Comparison of ENCODE assay signal across 21 mouse cellular contexts in genomic region chr9:21559151-21559550, GRCm38 (mm10). TPM values are rescaled to one million over a fixed set of nuclear protein-coding genes. Genes with fewer than 3 reads are reported as not detected.
DNase-seq lines count a peak whose midpoint lies in the region; ATAC-seq and TF ChIP-seq lines count a peak whose summit lies in the region.
"Had no signal": no experiment of that assay in that cellular context is flagged by ENCODE, and none has a peak within 500 bp of the region (broad histone marks: within the 10 kb centered on the region; RNA-seq: fewer than 3 reads in every experiment).

No protein-coding gene starts in this region.

- no peak for TF ChIP-seq EP300 in liver, embryonic 14.5 days (IDR thresholded peaks at IDR 0.05; ENCODE audit: low read depth)

- no peak for ATAC-seq in midbrain, embryonic 11.5 days (ENCODE audit: low FRiP score)
- no peak for ATAC-seq in midbrain, embryonic 16.5 days
- ATAC-seq in liver, embryonic 14.5 days (ENCODE audit: insufficient read depth) = no peak
- no peak for ATAC-seq in intestine, embryonic 15.5 days
- ATAC-seq: forebrain, embryonic 15.5 days had no signal

- peak overlapping the region; percentile 70 for H3K27ac ChIP-seq in gastrocnemius, adult 2 months
- H3K27ac ChIP-seq in midbrain, embryonic 11.5 days (ENCODE audit: low read depth, low read length) = 0 out of 2 replicates have a peak overlapping the region, but pooled peaks have one; percentile 27
- H3K27ac ChIP-seq in midbrain, embryonic 16.5 days (ENCODE audit: low read length) = no peak overlapping the region
- H3K27ac ChIP-seq in liver, embryonic 14.5 days = peak overlapping the region; percentile 78
- no peak overlapping the region for H3K27ac ChIP-seq in intestine, embryonic 15.5 days
- H3K27ac ChIP-seq: embryonic facial prominence, embryonic 12.5 days; forebrain, embryonic 15.5 days; hindbrain, embryonic 12.5 days; kidney, embryonic 15.5 days; left cerebral cortex, adult 2 months; macrophage; midbrain, embryonic 12.5 days had no signal

- TF ChIP-seq CTCF in gastrocnemius, adult 2 months (IDR thresholded peaks at IDR 0.05) = no peak
- no peak for TF ChIP-seq CTCF in liver, embryonic 14.5 days (IDR thresholded peaks at IDR 0.05; ENCODE audit: low read depth)

- H3K9ac ChIP-seq in midbrain, embryonic 11.5 days (ENCODE audit: low read length) = no peak overlapping the region
- H3K9ac ChIP-seq in midbrain, embryonic 16.5 days (ENCODE audit: low read depth, low read length) = no peak overlapping the region
- H3K9ac ChIP-seq in liver, embryonic 14.5 days (replicated peaks) = peak overlapping the region; percentile 64
- H3K9ac ChIP-seq in intestine, embryonic 15.5 days = no peak overlapping the region
- H3K9ac ChIP-seq: embryonic facial prominence, embryonic 12.5 days; forebrain, embryonic 15.5 days; hindbrain, embryonic 12.5 days; kidney, embryonic 15.5 days; midbrain, embryonic 12.5 days had no signal

- no peak overlapping the region for H3K4me2 ChIP-seq in midbrain, embryonic 11.5 days
- H3K4me2 ChIP-seq in midbrain, embryonic 16.5 days (ENCODE audit: low read length) = no peak overlapping the region
- peak overlapping the region; percentile 82 for H3K4me2 ChIP-seq in liver, embryonic 14.5 days (ENCODE audit: low read depth)
- no peak overlapping the region for H3K4me2 ChIP-seq in intestine, embryonic 15.5 days (replicated peaks)
- H3K4me2 ChIP-seq: embryonic facial prominence, embryonic 12.5 days; forebrain, embryonic 15.5 days; hindbrain, embryonic 12.5 days; kidney, embryonic 15.5 days; midbrain, embryonic 12.5 days had no signal

- no peak for DNase-seq in gastrocnemius, adult 2 months
- DNase-seq in gastrocnemius, postnatal 36 days = no peak
- no peak for DNase-seq in midbrain, embryonic 11.5 days (ENCODE audit: low spot score, missing footprints)
- DNase-seq in liver, embryonic 14.5 days (ENCODE audit: low read depth in 3 of 3, low spot score in 3 of 3) = no peak
- DNase-seq in embryo, embryonic 10.5 days (ENCODE audit: low spot score) = no peak
- DNase-seq in ovary, postnatal 10 days (ENCODE audit: low spot score) = no peak
- DNase-seq: cerebellum, adult 18-20 months; cerebellum, postnatal 14 days; gastrocnemius, postnatal 14 days; kidney, adult 11 months; layer of hippocampus, adult 9-11 months; thymus, postnatal 14 days had no signal

- intact Hi-C loops in gastrocnemius, adult 2 months (cut with DNase I) = no loop called here
- intact Hi-C loops in gastrocnemius, postnatal 36 days (cut with DNase I) = no loop called here

- H3K36me3 ChIP-seq in midbrain, embryonic 11.5 days (ENCODE audit: control insufficient read depth, insufficient read depth, low read length) = no peaks in the 10 kb centered on the region
- peaks cover 5% of the 10 kb centered on the region; the same call in 1 of the 2 replicates for H3K36me3 ChIP-seq in midbrain, embryonic 16.5 days (ENCODE audit: control insufficient read depth, insufficient read depth, low read length)
- peaks cover 2% of the 10 kb centered on the region; the same call in 1 of the 2 replicates for H3K36me3 ChIP-seq in liver, embryonic 14.5 days (replicated peaks; ENCODE audit: control insufficient read depth, insufficient read depth, low read depth)
- no peaks in the 10 kb centered on the region; the same call in 1 of the 2 replicates for H3K36me3 ChIP-seq in intestine, embryonic 15.5 days

- 95% methylated on average over 3 of the region's 3 CpGs for WGBS in midbrain, embryonic 11.5 days
- WGBS in midbrain, embryonic 16.5 days = 96% methylated on average over 3 of the region's 3 CpGs
- WGBS in liver, embryonic 14.5 days (ENCODE audit: insufficient replicate concordance) = 80% methylated on average over 3 of the region's 3 CpGs
- 93% methylated on average over 3 of the region's 3 CpGs for WGBS in intestine, embryonic 15.5 days

- H3K4me3 ChIP-seq in gastrocnemius, adult 2 months = no peak overlapping the region
- H3K4me3 ChIP-seq in midbrain, embryonic 11.5 days (ENCODE audit: low read depth, low read length) = no peak overlapping the region
- H3K4me3 ChIP-seq in midbrain, embryonic 16.5 days (ENCODE audit: low read depth, low read length) = no peak overlapping the region
- peak overlapping the region in 1 of 2 experiments; percentile 37; a peak in 1 of 4 replicates for H3K4me3 ChIP-seq in liver, embryonic 14.5 days (ENCODE audit: insufficient read depth in 1 of 2, low read depth in 2 of 2, low read length in 2 of 2)
- H3K4me3 ChIP-seq in intestine, embryonic 15.5 days (replicated peaks) = no peak overlapping the region
- H3K4me3 ChIP-seq: embryonic facial prominence, embryonic 12.5 days; forebrain, embryonic 15.5 days; hindbrain, embryonic 12.5 days; kidney, embryonic 15.5 days; left cerebral cortex, adult 2 months; midbrain, embryonic 12.5 days had no signal

- no peaks in the 10 kb centered on the region for H3K4me1 ChIP-seq in midbrain, embryonic 11.5 days (ENCODE audit: control insufficient read depth, insufficient read depth, low read length)
- H3K4me1 ChIP-seq in midbrain, embryonic 16.5 days (ENCODE audit: control insufficient read depth, insufficient read depth, low read length) = peaks cover 2% of the 10 kb centered on the region; the same call in 1 of the 2 replicates
- H3K4me1 ChIP-seq in liver, embryonic 14.5 days (replicated peaks; ENCODE audit: control insufficient read depth in 2 of 2, insufficient read depth in 2 of 2, low read length in 1 of 2) = peaks cover 47 to 50% of the 10 kb centered on the region in 2 experiments
- H3K4me1 ChIP-seq in intestine, embryonic 15.5 days (replicated peaks) = peaks cover 21% of the 10 kb centered on the region
- H3K4me1 ChIP-seq: embryonic facial prominence, embryonic 12.5 days; forebrain, embryonic 15.5 days had no signal

- no peaks in the 10 kb centered on the region for H3K9me3 ChIP-seq in midbrain, embryonic 11.5 days (ENCODE audit: control insufficient read depth, low read length)
- H3K9me3 ChIP-seq in midbrain, embryonic 16.5 days (replicated peaks; ENCODE audit: control insufficient read depth, low read length, poor library complexity, severe bottlenecking) = no peaks in the 10 kb centered on the region
- no peaks in the 10 kb centered on the region for H3K9me3 ChIP-seq in liver, embryonic 14.5 days (ENCODE audit: control insufficient read depth, low read length)
- H3K9me3 ChIP-seq in intestine, embryonic 15.5 days = no peaks in the 10 kb centered on the region
- H3K9me3 ChIP-seq: embryonic facial prominence, embryonic 12.5 days; forebrain, embryonic 15.5 days; hindbrain, embryonic 12.5 days; kidney, embryonic 15.5 days; midbrain, embryonic 12.5 days had no signal

- H3K27me3 ChIP-seq in midbrain, embryonic 11.5 days (ENCODE audit: control insufficient read depth, insufficient read depth, low read length) = no peaks in the 10 kb centered on the region
- H3K27me3 ChIP-seq in midbrain, embryonic 16.5 days (ENCODE audit: control insufficient read depth, insufficient read depth, low read depth, low read length) = no peaks in the 10 kb centered on the region
- no peaks in the 10 kb centered on the region for H3K27me3 ChIP-seq in liver, embryonic 14.5 days (ENCODE audit: control insufficient read depth, insufficient read depth, low read length)
- H3K27me3 ChIP-seq in intestine, embryonic 15.5 days (replicated peaks) = no peaks in the 10 kb centered on the region
- H3K27me3 ChIP-seq: embryonic facial prominence, embryonic 12.5 days; forebrain, embryonic 15.5 days; hindbrain, embryonic 12.5 days; kidney, embryonic 15.5 days; midbrain, embryonic 12.5 days had no signal

RNA-seq across cellular contexts. Expression of gene Carm1, which starts 12.5 kb away (rescaled TPM):
- 10 to 100 TPM; 54.6 to 57.2 TPM for total RNA-seq in gastrocnemius, adult 2 months (2021)
- 10 to 100 TPM; 63.0 to 65.2 TPM for total RNA-seq in gastrocnemius, postnatal 36 days (2021)
- polyA plus RNA-seq in midbrain, embryonic 11.5 days (2014; fragmentation: Nextera tagmentation; extraction: Ambion mirVana) = 53.4 and 63.1 TPM in 2 replicates
- polyA plus RNA-seq in midbrain, embryonic 16.5 days (2015; fragmentation: Nextera tagmentation; extraction: Ambion mirVana) = 22.5 and 27.4 TPM in 2 replicates
- 25.6 and 26.4 TPM in 2 replicates for polyA plus RNA-seq in liver, embryonic 14.5 days (2012; rRNA removed)
- 13.6 and 17.1 TPM in 2 replicates for polyA plus RNA-seq in liver, embryonic 14.5 days (2014; fragmentation: Nextera tagmentation; extraction: Ambion mirVana)
- polyA plus RNA-seq in intestine, embryonic 15.5 days (2015; fragmentation: Nextera tagmentation; extraction: Ambion mirVana) = 41.4 and 42.2 TPM in 2 replicates

RNA-seq across cellular contexts. Expression of gene AB124611, which starts 33.2 kb away (rescaled TPM):
- 1 to 10 TPM in 1 of 2 experiments, under 1 TPM in 1; 0.74 to 1.3 TPM for total RNA-seq in gastrocnemius, adult 2 months (2021)
- total RNA-seq in gastrocnemius, postnatal 36 days (2021) = under 1 TPM; 0.59 to 0.72 TPM
- 2.9 and 3.2 TPM in 2 replicates for polyA plus RNA-seq in midbrain, embryonic 11.5 days (2014; fragmentation: Nextera tagmentation; extraction: Ambion mirVana)
- polyA plus RNA-seq in midbrain, embryonic 16.5 days (2015; fragmentation: Nextera tagmentation; extraction: Ambion mirVana) = 1.8 TPM in 2 replicates
- polyA plus RNA-seq in liver, embryonic 14.5 days (2012; rRNA removed) = 5.3 and 5.7 TPM in 2 replicates
- 2.1 and 2.3 TPM in 2 replicates for polyA plus RNA-seq in liver, embryonic 14.5 days (2014; fragmentation: Nextera tagmentation; extraction: Ambion mirVana)
- polyA plus RNA-seq in intestine, embryonic 15.5 days (2015; fragmentation: Nextera tagmentation; extraction: Ambion mirVana) = 2.5 and 3.0 TPM in 2 replicates

RNA-seq across cellular contexts. Expression of gene Timm29, which starts 33.4 kb away (rescaled TPM):
- 10 to 100 TPM; 44.1 to 48.3 TPM for total RNA-seq in gastrocnemius, adult 2 months (2021)
- total RNA-seq in gastrocnemius, postnatal 36 days (2021) = 10 to 100 TPM; 41.8 to 44.7 TPM
- 57.9 and 59.9 TPM in 2 replicates for polyA plus RNA-seq in midbrain, embryonic 11.5 days (2014; fragmentation: Nextera tagmentation; extraction: Ambion mirVana)
- polyA plus RNA-seq in midbrain, embryonic 16.5 days (2015; fragmentation: Nextera tagmentation; extraction: Ambion mirVana) = 58.6 and 59.0 TPM in 2 replicates
- 14.6 and 15.3 TPM in 2 replicates for polyA plus RNA-seq in liver, embryonic 14.5 days (2012; rRNA removed)
- 17.0 and 21.9 TPM in 2 replicates for polyA plus RNA-seq in liver, embryonic 14.5 days (2014; fragmentation: Nextera tagmentation; extraction: Ambion mirVana)
- polyA plus RNA-seq in intestine, embryonic 15.5 days (2015; fragmentation: Nextera tagmentation; extraction: Ambion mirVana) = 27.3 and 29.3 TPM in 2 replicates

RNA-seq across cellular contexts. Expression of gene Yipf2, which starts 33.5 kb away (rescaled TPM):
- 1 to 10 TPM; 5.8 to 6.9 TPM for total RNA-seq in gastrocnemius, adult 2 months (2021)
- 1 to 10 TPM; 3.7 to 4.6 TPM for total RNA-seq in gastrocnemius, postnatal 36 days (2021)
- 14.8 and 15.1 TPM in 2 replicates for polyA plus RNA-seq in midbrain, embryonic 11.5 days (2014; fragmentation: Nextera tagmentation; extraction: Ambion mirVana)
- 24.9 and 26.9 TPM in 2 replicates for polyA plus RNA-seq in midbrain, embryonic 16.5 days (2015; fragmentation: Nextera tagmentation; extraction: Ambion mirVana)
- 6.1 and 6.6 TPM in 2 replicates for polyA plus RNA-seq in liver, embryonic 14.5 days (2012; rRNA removed)
- polyA plus RNA-seq in liver, embryonic 14.5 days (2014; fragmentation: Nextera tagmentation; extraction: Ambion mirVana) = 7.7 and 9.0 TPM in 2 replicates
- 25.2 and 34.3 TPM in 2 replicates for polyA plus RNA-seq in intestine, embryonic 15.5 days (2015; fragmentation: Nextera tagmentation; extraction: Ambion mirVana)

RNA-seq across cellular contexts. Expression of gene Tmed1, which starts 49.1 kb away (rescaled TPM):
- total RNA-seq in gastrocnemius, adult 2 months (2021) = 10 to 100 TPM; 28.9 to 35.8 TPM
- 10 to 100 TPM; 24.4 to 34.9 TPM for total RNA-seq in gastrocnemius, postnatal 36 days (2021)
- 64.5 and 68.0 TPM in 2 replicates for polyA plus RNA-seq in midbrain, embryonic 11.5 days (2014; fragmentation: Nextera tagmentation; extraction: Ambion mirVana)
- 54.5 and 55.2 TPM in 2 replicates for polyA plus RNA-seq in midbrain, embryonic 16.5 days (2015; fragmentation: Nextera tagmentation; extraction: Ambion mirVana)
- polyA plus RNA-seq in liver, embryonic 14.5 days (2012; rRNA removed) = 14.8 and 16.3 TPM in 2 replicates
- polyA plus RNA-seq in liver, embryonic 14.5 days (2014; fragmentation: Nextera tagmentation; extraction: Ambion mirVana) = 24.8 and 26.4 TPM in 2 replicates
- 77.7 and 84.5 TPM in 2 replicates for polyA plus RNA-seq in intestine, embryonic 15.5 days (2015; fragmentation: Nextera tagmentation; extraction: Ambion mirVana)

Comparison
In these comparisons a context has a peak if more than half of its experiments do, and no peak if none do; other contexts are left out.
1. H3K27ac ChIP-seq: peak in gastrocnemius, adult 2 months (single experiment), midbrain, embryonic 11.5 days (single experiment) and liver, embryonic 14.5 days (single experiment); none in midbrain, embryonic 16.5 days (single experiment) and intestine, embryonic 15.5 days (single experiment).